Mouse (Mus musculus) bone marrow, adult 2 months (tissue): ENCODE measurements around the gene Itpripl1. TPM values are rescaled to one million over a fixed set of nuclear protein-coding genes. Genes with fewer than 3 reads are reported as not detected.
"Not testable (repeated sequence)": the region's sequence is repeated elsewhere in the genome, so short reads cannot be mapped to it uniquely, and the experiment has no call there.

Source experiments
- H3K27ac ChIP-seq: fragments of 200-500 bp; 2 replicates; pipeline ENCODE4 v1.5.1; 2012; ENCODE audit warnings: low read depth, mild to moderate bottlenecking, control low read depth, inconsistent platforms, low read length; ENCODE audit not compliant: control insufficient read depth, poor library complexity, insufficient read depth
- H3K4me1 ChIP-seq: fragments of 200-500 bp; 2 replicates; pipeline ENCODE4 v1.6.1; 2011; ENCODE audit warnings: low read length; ENCODE audit not compliant: control insufficient read depth, insufficient read depth
- H3K4me3 ChIP-seq: fragments of 200-500 bp; replicated peaks from 2 replicates; pipeline ENCODE3; 2011; ENCODE audit warnings: mild to moderate bottlenecking, low read depth, low read length, control low read depth; ENCODE audit not compliant: control insufficient read depth
- CTCF ChIP-seq: fragments of 200-500 bp; IDR thresholded peaks from 2 replicates; pipeline ENCODE4 v1.5.1; 2011; ENCODE audit warnings: low read length, control low read depth; ENCODE audit not compliant: control insufficient read depth, insufficient read depth
- POLR2A ChIP-seq: fragments of 200-500 bp; IDR thresholded peaks from 2 replicates; pipeline ENCODE4 v1.6.1; 2011; ENCODE audit warnings: low read depth, mild to moderate bottlenecking, control low read depth, low read length, borderline replicate concordance; ENCODE audit not compliant: control insufficient read depth
- WGBS: fragments of 180-500 bp; shearing (Covaris S2); methylation state at CpG from one replicate; pipeline ENCODE4 v1.1.7; 2018; 5-methylcytosine and 5-hydroxymethylcytosine counted together
- polyA plus RNA-seq: library from polyadenylated mRNA; stranded (reverse); fragments of >200 nt; gene quantifications from 2 replicates; pipeline ENCODE4 v1.2.4, GENCODE M21; 2011; ENCODE audit warnings: low replicate concordance; ENCODE audit not compliant: missing spikeins, insufficient read depth, insufficient read length

Itpripl1 gene
- polyA plus RNA-seq, 1 experiment = 7.6 TPM

DNA sequence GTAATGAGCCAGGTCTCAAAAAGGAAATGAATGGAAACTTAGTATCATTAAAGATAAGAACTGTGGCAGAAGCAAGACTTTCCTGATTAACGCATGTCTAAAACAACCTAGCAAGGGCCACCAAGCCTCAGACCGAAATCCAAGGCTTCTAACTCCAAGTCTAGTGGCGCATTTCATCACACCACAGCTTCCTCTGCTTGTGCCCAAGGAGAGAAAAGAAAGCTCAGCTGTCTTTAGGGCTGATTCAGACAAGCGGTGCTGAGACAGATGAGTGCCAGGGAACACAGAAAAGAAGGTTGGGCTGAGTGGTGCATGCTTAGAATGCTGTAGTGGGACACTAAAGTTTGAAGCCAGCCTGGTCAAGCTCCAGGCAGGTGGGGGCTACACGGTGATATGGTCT lies 14.3 kb downstream of the Itpripl1 start:
- no peak for TF ChIP-seq CTCF
- TF ChIP-seq POLR2A = no peak
- Histone ChIP-seq H3K4me3 (no peak overlapping the region), H3K4me1 (peaks cover 3% of the 10 kb centered on the region), H3K27ac (no peak overlapping the region)
- 36% methylated on average over 5 of the region's 5 CpGs for WGBS

DNA sequence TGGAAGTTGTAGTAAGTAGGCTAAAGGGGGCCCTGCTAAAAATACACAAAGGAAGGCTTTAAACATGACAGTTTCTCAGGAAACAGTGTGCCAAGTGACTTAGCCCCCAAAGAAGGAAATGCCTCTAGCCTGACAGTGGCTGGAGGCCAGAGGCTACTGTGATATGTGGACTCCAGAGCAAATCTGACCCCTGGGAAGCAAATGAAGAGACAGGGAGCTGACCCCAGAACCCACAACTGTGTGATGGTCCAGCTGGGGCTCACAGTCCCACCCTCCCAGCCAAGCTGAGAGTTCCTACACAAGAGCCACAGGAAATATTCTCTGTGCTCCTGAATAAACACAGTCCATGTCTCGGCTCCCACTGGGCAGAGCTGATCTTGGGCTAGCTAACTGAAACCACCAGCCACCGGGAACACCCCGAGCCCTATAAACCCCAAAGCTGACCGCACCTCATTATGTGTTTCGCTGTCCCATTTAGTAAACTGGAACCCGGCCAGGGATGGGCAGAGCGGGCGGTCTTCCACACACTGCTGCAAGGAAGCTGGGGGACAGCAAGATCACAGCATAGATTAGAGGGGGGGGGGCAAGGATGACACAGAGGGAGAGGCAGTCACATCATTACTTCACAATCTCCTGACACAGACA lies 21.5 kb downstream of the Itpripl1 start:
- H3K4me1 ChIP-seq = no peaks in the 10 kb centered on the region
- no peak overlapping the region for H3K27ac ChIP-seq
- TF ChIP-seq POLR2A = no peak
- TF ChIP-seq CTCF = no peak
- WGBS = 86% methylated on average over 8 of the region's 8 CpGs
- H3K4me3 ChIP-seq = no peak overlapping the region

DNA sequence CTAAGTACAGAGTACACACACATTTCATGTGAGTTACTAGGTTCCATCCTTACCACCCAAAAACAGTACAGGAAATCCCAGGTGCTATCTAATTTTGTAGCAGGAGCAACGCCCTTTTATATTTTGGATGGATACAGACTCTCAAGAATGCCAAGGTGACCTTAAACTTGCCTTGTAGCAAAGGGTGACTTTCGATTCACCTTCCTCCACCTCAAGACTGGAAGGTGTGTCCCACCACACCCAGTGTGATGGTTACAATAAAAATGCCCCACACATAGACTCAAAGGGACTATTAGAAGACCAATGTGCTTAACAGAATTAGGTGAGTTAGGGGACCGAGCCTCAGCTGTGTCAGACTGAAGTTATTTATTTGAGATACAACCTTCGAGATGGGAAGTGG lies 34.3 kb downstream of the Itpripl1 start:
- no peak for TF ChIP-seq POLR2A
- no peak for TF ChIP-seq CTCF
- Histone ChIP-seq H3K4me1 (no peaks in the 10 kb centered on the region), H3K27ac (no peak overlapping the region), H3K4me3 (no peak overlapping the region)
- 89% methylated on average over 4 of the region's 4 CpGs for WGBS

GRCm38 (mm10) chr2:127092000-127092399 lies 51.2 kb downstream of the Itpripl1 start:
- no peak for TF ChIP-seq POLR2A
- TF ChIP-seq CTCF = no peak
- 86% methylated on average over 8 of the region's 8 CpGs for WGBS
- no peaks in the 10 kb centered on the region for H3K4me1 ChIP-seq
- H3K4me3 ChIP-seq = no peak overlapping the region
- H3K27ac ChIP-seq = no peak overlapping the region

DNA sequence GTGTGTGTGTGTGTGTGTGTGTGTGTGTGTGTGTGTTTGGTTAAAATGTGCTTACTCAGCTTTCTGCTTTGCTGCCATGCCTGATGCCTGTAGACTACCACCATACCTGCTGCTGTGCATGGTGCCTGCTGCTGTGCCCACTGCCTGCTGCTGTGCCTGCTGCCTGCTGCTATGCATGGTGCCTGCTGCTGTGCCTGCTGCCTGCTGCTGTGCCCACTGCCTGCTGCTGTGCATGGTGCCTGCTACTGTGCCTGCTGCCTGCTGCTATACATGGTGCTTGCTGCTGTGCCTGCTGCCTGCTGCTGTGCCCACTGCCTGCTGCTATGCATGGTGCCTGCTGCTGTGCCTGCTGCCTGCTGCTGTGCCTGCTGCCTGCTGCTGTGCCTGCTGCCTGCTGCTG lies 53.1 kb downstream of the Itpripl1 start:
- H3K4me1 ChIP-seq, H3K4me3 ChIP-seq, H3K27ac ChIP-seq: not testable (repeated sequence)

Other genes starting within 250 kb of the Itpripl1 start
- gene Sppl2a, start 210.2 kb downstream of the Itpripl1 start, polyA plus RNA-seq = 14.0 and 17.3 TPM in 2 replicates
- 1.3 and 8.3 TPM in 2 replicates for gene Ap4e1, start 134.7 kb downstream of the Itpripl1 start, polyA plus RNA-seq
- 36.1 and 44.3 TPM in 2 replicates for gene Blvra, start 72.8 kb downstream of the Itpripl1 start, polyA plus RNA-seq
- gene Ncaph, start 9.5 kb downstream of the Itpripl1 start, polyA plus RNA-seq = 36.2 and 41.6 TPM in 2 replicates
- 0.54 and 2.3 TPM in 2 replicates for gene 1810024B03Rik, start 64.8 kb upstream of the Itpripl1 start, polyA plus RNA-seq
- gene Snrnp200, start 64.9 kb upstream of the Itpripl1 start, polyA plus RNA-seq = 14.3 and 29.0 TPM in 2 replicates
- 24.9 and 26.9 TPM in 2 replicates for gene Ciao1, start 104.4 kb upstream of the Itpripl1 start, polyA plus RNA-seq
- gene Tmem127, start 104.5 kb upstream of the Itpripl1 start, polyA plus RNA-seq = 16.0 and 27.7 TPM in 2 replicates
- 23.7 and 25.4 TPM in 2 replicates for gene Stard7, start 126.8 kb upstream of the Itpripl1 start, polyA plus RNA-seq
- 15.1 and 23.2 TPM in 2 replicates for gene Dusp2, start 192.7 kb upstream of the Itpripl1 start, polyA plus RNA-seq
- gene Astl, start 195.2 kb upstream of the Itpripl1 start, polyA plus RNA-seq = not detected in 2 replicates
- 0.74 TPM in 1 of 2 replicates, not detected in the other for gene Adra2b, start 219.8 kb upstream of the Itpripl1 start, polyA plus RNA-seq